Mouse (Mus musculus): ENCODE results near the gene Polr1e. TPM values are rescaled to one million over a fixed set of nuclear protein-coding genes. Genes with fewer than 3 reads are reported as not detected.
A peak's percentile ranks its signal among the peaks of the same experiment; 100 is the strongest.
"Not testable (repeated sequence)": the region's sequence is repeated elsewhere in the genome, so short reads cannot be mapped to it uniquely, and the experiment has no call there.

The Polr1e gene
- total RNA-seq, 2 experiments from 2014 or later: 21.0 to 25.9 TPM

- no peak for ATAC-seq (ENCODE audit: poor library complexity, severe bottlenecking)
These were observed 29.0 kb downstream of the Polr1e start for GRCm38 (mm10) chr4:45047286-45047887.

- no peak for ATAC-seq (ENCODE audit: poor library complexity, severe bottlenecking)
These were observed 29.6 kb downstream of the Polr1e start for GRCm38 (mm10) chr4:45047956-45048355.

GRCm38 (mm10) chr4:45054862-45055261 is 36.5 kb downstream of the Polr1e start:
- ATAC-seq (ENCODE audit: poor library complexity, severe bottlenecking): peak; percentile 76

- ATAC-seq (ENCODE audit: poor library complexity, severe bottlenecking): no peak
These were observed 37.1 kb downstream of the Polr1e start for GRCm38 (mm10) chr4:45055451-45055850.

- ATAC-seq (ENCODE audit: poor library complexity, severe bottlenecking): peak; percentile 93
These were observed 45.5 kb downstream of the Polr1e start for GRCm38 (mm10) chr4:45063836-45064235.

GRCm38 (mm10) chr4:45064577-45064976 is 46.2 kb downstream of the Polr1e start:
- ATAC-seq (ENCODE audit: poor library complexity, severe bottlenecking): no peak

- no peak for ATAC-seq (ENCODE audit: poor library complexity, severe bottlenecking)
These were observed 47.8 kb downstream of the Polr1e start for GRCm38 (mm10) chr4:45066036-45066730.

GRCm38 (mm10) chr4:45067742-45068141 is 49.4 kb downstream of the Polr1e start:
- peak; percentile 75 for ATAC-seq (ENCODE audit: poor library complexity, severe bottlenecking)

- no peak for ATAC-seq (ENCODE audit: poor library complexity, severe bottlenecking)
These were observed 54.0 kb downstream of the Polr1e start for GRCm38 (mm10) chr4:45072261-45072973.

GRCm38 (mm10) chr4:45073544-45073943 is 55.2 kb downstream of the Polr1e start:
- ATAC-seq (ENCODE audit: poor library complexity, severe bottlenecking): no peak

- not testable (repeated sequence) for ATAC-seq (ENCODE audit: poor library complexity, severe bottlenecking)
These were observed 62.7 kb downstream of the Polr1e start for GRCm38 (mm10) chr4:45081041-45081440.

GRCm38 (mm10) chr4:45082951-45083350 is 64.6 kb downstream of the Polr1e start:
- ATAC-seq (ENCODE audit: poor library complexity, severe bottlenecking): no peak

- no peak for ATAC-seq (ENCODE audit: poor library complexity, severe bottlenecking)
These were observed 65.1 kb downstream of the Polr1e start for GRCm38 (mm10) chr4:45083487-45083886.

GRCm38 (mm10) chr4:45084021-45084894 is 65.9 kb downstream of the Polr1e start, which contains the start of gene Fbxo10:
TSS of gene Fbxo10 (minus strand) at chr4:45084604.
- peak; percentile 96 for ATAC-seq (ENCODE audit: poor library complexity, severe bottlenecking)

GRCm38 (mm10) chr4:45084895-45085290 is 66.5 kb downstream of the Polr1e start:
- no peak for ATAC-seq (ENCODE audit: poor library complexity, severe bottlenecking)

Other genes starting within 250 kb of the Polr1e start
- 6.5 and 7.0 TPM in 2 replicates for gene Grhpr, start 37.2 kb upstream of the Polr1e start, total RNA-seq (2015)
- gene Grhpr, start 37.2 kb upstream of the Polr1e start, total RNA-seq (2017): 2.7 and 2.8 TPM in 2 replicates
- 5.6 and 8.0 TPM in 2 replicates for gene Zbtb5, start 6.2 kb upstream of the Polr1e start, total RNA-seq (2015)
- 9.0 TPM in 2 replicates for gene Zbtb5, start 6.2 kb upstream of the Polr1e start, total RNA-seq (2017)
- gene Fbxo10, start 66.0 kb downstream of the Polr1e start, total RNA-seq (2015): 3.4 and 4.4 TPM in 2 replicates
- gene Fbxo10, start 66.0 kb downstream of the Polr1e start, total RNA-seq (2017): 4.5 and 5.4 TPM in 2 replicates
- 97.0 and 98.6 TPM in 2 replicates for gene Tomm5, start 89.5 kb downstream of the Polr1e start, total RNA-seq (2015)
- 94.3 and 112 TPM in 2 replicates for gene Tomm5, start 89.5 kb downstream of the Polr1e start, total RNA-seq (2017)
- gene Frmpd1, start 166.3 kb downstream of the Polr1e start, total RNA-seq (2015): not detected in 2 replicates
- not detected in 2 replicates for gene Frmpd1, start 166.3 kb downstream of the Polr1e start, total RNA-seq (2017)

All from megakaryocyte, adult 5-6 weeks (primary cell).